Comparison of ENCODE assay signal across 16 mouse cellular contexts in genomic region chr11:119715437-119715836, GRCm38 (mm10).
A peak's percentile ranks its signal among the peaks of the same experiment; 100 is the strongest.
DNase-seq lines count a peak whose midpoint lies in the region; ATAC-seq and TF ChIP-seq lines count a peak whose summit lies in the region.
"Had no signal": no experiment of that assay in that cellular context is flagged by ENCODE, and none has a peak within 500 bp of the region (broad histone marks: within the 10 kb centered on the region; RNA-seq: fewer than 3 reads in every experiment).

No protein-coding gene starts in this region.

- H3K9me3 ChIP-seq in hindbrain, embryonic 10.5 days: no peaks in the 10 kb centered on the region
- H3K9me3 ChIP-seq in hindbrain, embryonic 16.5 days (ENCODE audit: control insufficient read depth, low read length): no peaks in the 10 kb centered on the region
- no peaks in the 10 kb centered on the region for H3K9me3 ChIP-seq in intestine, postnatal 0 days (ENCODE audit: control insufficient read depth)
- 0 out of 2 replicates have a peak, but pooled peaks cover 5% of the 10 kb centered on the region for H3K9me3 ChIP-seq in liver, embryonic 11.5 days (ENCODE audit: control insufficient read depth, low read length)

- peak overlapping the region; percentile 60 for H3K27ac ChIP-seq in hindbrain, embryonic 10.5 days
- H3K27ac ChIP-seq in hindbrain, embryonic 16.5 days (ENCODE audit: low read depth, low read length): no peak overlapping the region
- H3K27ac ChIP-seq in intestine, postnatal 0 days (ENCODE audit: low read depth, low read length): no peak overlapping the region
- no peak overlapping the region for H3K27ac ChIP-seq in liver, embryonic 11.5 days (ENCODE audit: low read depth, low read length)

- 0 out of 2 replicates have a peak, but pooled peaks have one; percentile 22 for TF ChIP-seq CTCF in lung, adult 2 months (IDR thresholded peaks at IDR 0.05; ENCODE audit: insufficient read depth, low read length)
- peak; percentile 36 for TF ChIP-seq CTCF in intestine, postnatal 0 days (IDR thresholded peaks at IDR 0.05; ENCODE audit: low read depth)

- no peak for ATAC-seq in hindbrain, embryonic 16.5 days
- peak; percentile 16; the same call in 1 of the 2 replicates for ATAC-seq in intestine, postnatal 0 days
- no peak for ATAC-seq in liver, embryonic 11.5 days (replicated peaks; ENCODE audit: low FRiP score)

- H3K4me1 ChIP-seq in hindbrain, embryonic 10.5 days (replicated peaks): peaks cover 26% of the 10 kb centered on the region
- peaks cover 3% of the 10 kb centered on the region for H3K4me1 ChIP-seq in hindbrain, embryonic 16.5 days (ENCODE audit: control insufficient read depth, insufficient read depth, low read depth, low read length)
- peaks cover 7% of the 10 kb centered on the region for H3K4me1 ChIP-seq in lung, adult 2 months (ENCODE audit: control insufficient read depth, insufficient read depth, low read length)
- no peaks in the 10 kb centered on the region for H3K4me1 ChIP-seq in intestine, postnatal 0 days (replicated peaks; ENCODE audit: control insufficient read depth, insufficient read depth, low read length)
- H3K4me1 ChIP-seq in liver, embryonic 11.5 days (replicated peaks; ENCODE audit: control insufficient read depth, insufficient read depth, low read length): 0 out of 2 replicates have a peak, but pooled peaks cover 3% of the 10 kb centered on the region

- no peak for TF ChIP-seq POLR2A in lung, adult 2 months (IDR thresholded peaks at IDR 0.05; ENCODE audit: borderline replicate concordance, extremely low read depth, low read depth, low read length)

- peaks cover 8% of the 10 kb centered on the region; the same call in 1 of the 2 replicates for H3K36me3 ChIP-seq in hindbrain, embryonic 10.5 days
- no peaks in the 10 kb centered on the region for H3K36me3 ChIP-seq in hindbrain, embryonic 16.5 days (ENCODE audit: control insufficient read depth, insufficient read depth, low read length)
- no peaks in the 10 kb centered on the region for H3K36me3 ChIP-seq in intestine, postnatal 0 days (ENCODE audit: control insufficient read depth, insufficient read depth)
- H3K36me3 ChIP-seq in liver, embryonic 11.5 days (ENCODE audit: control insufficient read depth, insufficient read depth, low read length): peaks cover 2% of the 10 kb centered on the region; the same call in 1 of the 2 replicates

- H3K27me3 ChIP-seq in hindbrain, embryonic 10.5 days (ENCODE audit: insufficient read depth, poor library complexity, severe bottlenecking): no peaks in the 10 kb centered on the region
- no peaks in the 10 kb centered on the region for H3K27me3 ChIP-seq in hindbrain, embryonic 16.5 days (replicated peaks; ENCODE audit: control insufficient read depth, insufficient read depth, low read length)
- H3K27me3 ChIP-seq in intestine, postnatal 0 days (replicated peaks; ENCODE audit: control insufficient read depth, insufficient read depth, low read length): no peaks in the 10 kb centered on the region
- H3K27me3 ChIP-seq in liver, embryonic 11.5 days (replicated peaks; ENCODE audit: control insufficient read depth, insufficient read depth, low read length): no peaks in the 10 kb centered on the region

- H3K9ac ChIP-seq in hindbrain, embryonic 16.5 days (ENCODE audit: low read depth, low read length): no peak overlapping the region
- no peak overlapping the region for H3K9ac ChIP-seq in intestine, postnatal 0 days (ENCODE audit: low read depth, low read length)
- no peak overlapping the region for H3K9ac ChIP-seq in liver, embryonic 11.5 days (ENCODE audit: low read depth, low read length)
- H3K9ac ChIP-seq: liver, postnatal 0 days had no signal

- no peak overlapping the region for H3K4me2 ChIP-seq in hindbrain, embryonic 16.5 days (ENCODE audit: low read length)
- H3K4me2 ChIP-seq in intestine, postnatal 0 days (replicated peaks; ENCODE audit: low read depth): no peak overlapping the region
- no peak overlapping the region for H3K4me2 ChIP-seq in liver, embryonic 11.5 days

- no peak overlapping the region for H3K4me3 ChIP-seq in hindbrain, embryonic 10.5 days
- H3K4me3 ChIP-seq in hindbrain, embryonic 16.5 days (ENCODE audit: low read length): no peak overlapping the region
- no peak overlapping the region for H3K4me3 ChIP-seq in lung, adult 2 months (replicated peaks; ENCODE audit: extremely low read depth, low read depth, low read length)
- H3K4me3 ChIP-seq in intestine, postnatal 0 days (ENCODE audit: low read depth, low read length): no peak overlapping the region
- H3K4me3 ChIP-seq in liver, embryonic 11.5 days (ENCODE audit: low read depth, low read length): no peak overlapping the region
- H3K4me3 ChIP-seq: myocyte had no signal

- DNase-seq in hindbrain, embryonic 10.5 days (ENCODE audit: low spot score): peak; percentile 11
- DNase-seq in lung, adult 2 months: no peak
- no peak for DNase-seq in lung, postnatal 10 days
- peak; percentile 25 for DNase-seq in R1 (ENCODE audit: low read depth, low spot score)
- no peak for DNase-seq in cerebellum, adult 8-10 months
- no peak for DNase-seq in liver, embryonic 11.5 days (ENCODE audit: low spot score)
- DNase-seq: adrenal gland, adult 8-10 months; cerebellum, adult 9-11 months; heart, postnatal 10 days; kidney, adult 8-10 months; left cerebral cortex, postnatal 4 days; liver, postnatal 0 days; thymus, postnatal 36 days had no signal

- 29% methylated on average over 5 of the region's 5 CpGs for WGBS in hindbrain, embryonic 10.5 days
- 43% methylated on average over 5 of the region's 5 CpGs for WGBS in hindbrain, embryonic 16.5 days
- 55% methylated on average over 5 of the region's 5 CpGs for WGBS in lung, adult 2 months
- WGBS in intestine, postnatal 0 days: 51% methylated on average over 5 of the region's 5 CpGs
- WGBS in liver, embryonic 11.5 days: 72% methylated on average over 5 of the region's 5 CpGs

Comparison
In these comparisons a context has a peak if more than half of its experiments do, and no peak if none do; other contexts are left out.
1. DNase-seq: peak in hindbrain, embryonic 10.5 days (single experiment) and R1 (single experiment); none in lung, adult 2 months (single experiment), lung, postnatal 10 days (single experiment), cerebellum, adult 8-10 months (single experiment) and liver, embryonic 11.5 days (single experiment).